Mouse (Mus musculus): ENCODE data around the gene Wfdc17.
A peak's percentile ranks its signal among the peaks of the same experiment; 100 is the strongest.

Wfdc17 gene

DNA sequence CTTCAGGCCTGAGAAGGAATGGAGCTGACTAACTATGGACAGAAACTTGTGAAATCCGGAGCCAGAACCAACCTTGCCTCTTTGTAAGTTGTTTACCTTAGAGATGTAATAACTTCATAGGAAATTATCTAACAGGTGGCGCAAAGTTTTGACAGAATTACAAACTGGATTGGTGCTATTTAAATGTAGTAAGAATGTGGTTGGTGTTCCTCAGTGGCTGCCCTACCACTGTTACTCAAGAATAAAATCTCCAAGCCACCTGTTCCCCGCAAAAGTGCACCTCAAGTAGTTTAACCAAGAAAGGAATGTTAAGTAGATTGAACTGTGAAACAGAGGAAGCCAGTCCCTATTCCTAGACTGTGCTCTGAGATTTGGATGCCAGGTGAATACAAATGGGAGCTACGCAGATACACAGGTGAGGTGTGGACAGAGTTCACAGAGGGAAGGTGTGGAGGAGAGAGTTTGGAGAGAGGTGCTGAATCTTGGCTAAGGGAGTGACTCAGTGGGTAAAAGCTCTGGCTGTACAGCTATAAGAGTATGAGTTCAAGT is 36.7 kb downstream of the Wfdc17 start:
- no peak for DNase-seq (ENCODE audit: low read depth)

- DNase-seq (ENCODE audit: low read depth): no peak
Observed at GRCm38 (mm10) chr11:83741841-83742240, 38.0 kb downstream of the Wfdc17 start.

GRCm38 (mm10) chr11:83742731-83743355 is 39.1 kb downstream of the Wfdc17 start:
- DNase-seq (ENCODE audit: low read depth): no peak

- no peak for DNase-seq (ENCODE audit: low read depth)
Observed at GRCm38 (mm10) chr11:83743525-83743924, 39.7 kb downstream of the Wfdc17 start.

DNA sequence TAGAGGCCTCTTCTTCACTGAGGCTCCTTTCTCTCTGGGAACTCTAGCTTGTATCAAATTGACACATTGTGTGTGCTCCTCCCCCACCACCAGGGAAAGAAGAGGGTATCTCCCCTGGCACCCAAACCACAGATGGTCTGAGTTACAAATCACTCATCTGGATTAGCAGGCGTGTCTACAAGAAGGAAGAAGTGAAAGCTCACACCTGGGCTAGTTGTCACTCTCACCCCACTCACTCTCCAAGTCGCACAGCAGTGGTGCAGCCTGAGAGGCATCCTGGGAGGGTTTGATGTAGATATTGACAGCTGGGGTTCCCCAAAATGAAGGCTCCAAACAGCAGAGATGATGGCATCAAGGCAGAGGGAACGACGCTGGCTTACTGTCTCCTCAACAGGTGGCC is 42.4 kb downstream of the Wfdc17 start:
- DNase-seq (ENCODE audit: low read depth): no peak

DNA sequence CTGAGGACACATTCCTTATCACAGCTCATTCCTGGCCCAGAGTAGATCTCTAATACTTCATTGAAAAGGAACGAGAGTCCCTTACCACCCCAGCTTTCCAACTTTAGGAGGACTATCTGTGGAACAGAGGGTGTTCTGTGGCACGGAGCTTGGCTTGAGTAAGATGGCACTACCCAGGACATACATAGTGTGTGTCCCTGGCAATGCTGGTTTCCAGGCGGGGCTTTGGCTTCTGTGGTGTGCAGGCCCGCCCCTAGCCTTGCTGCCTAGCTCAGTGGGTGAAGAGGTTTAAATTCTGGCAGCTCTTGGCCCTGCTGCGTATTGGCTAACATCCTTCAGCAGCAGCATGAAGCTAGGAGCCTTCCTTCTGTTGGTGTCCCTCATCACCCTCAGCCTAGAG is 42.9 kb downstream of the Wfdc17 start, which contains the start of gene Wfdc21:
Gene Wfdc21 (plus strand): TSS at position 260 of the 400 bp plus-strand sequence.
- DNase-seq (ENCODE audit: low read depth): no peak

- no peak for DNase-seq (ENCODE audit: low read depth)
Observed at GRCm38 (mm10) chr11:83747376-83748265, 43.8 kb downstream of the Wfdc17 start.

DNA sequence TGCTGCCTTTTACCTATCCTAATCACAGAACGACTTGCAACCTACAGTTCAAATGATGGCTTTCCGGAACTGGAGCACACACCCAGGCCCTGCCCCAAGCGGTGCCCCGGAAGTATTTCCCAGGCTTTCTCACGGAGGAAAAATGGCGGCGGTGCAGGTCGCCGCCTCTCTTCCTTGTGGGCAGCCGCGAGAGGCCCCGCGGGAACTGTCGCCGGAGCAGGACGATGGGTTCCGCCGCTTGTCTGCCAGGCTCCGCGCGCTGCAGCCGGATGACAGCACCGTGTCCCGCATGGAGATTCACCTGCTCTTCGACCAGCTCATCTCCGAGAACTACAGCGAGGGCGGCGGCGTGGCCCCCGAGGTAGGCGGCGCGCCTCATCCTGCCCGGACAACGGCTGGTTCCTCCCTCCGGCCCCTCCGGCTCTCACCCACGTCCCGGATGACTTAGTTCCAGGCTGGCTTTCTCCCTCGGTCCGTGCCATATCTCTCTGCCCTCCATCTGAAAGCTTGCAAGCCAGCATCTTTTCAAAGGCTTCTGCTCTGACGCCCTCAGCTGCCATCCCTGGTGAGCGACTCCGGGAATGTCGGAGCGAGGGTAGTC is 49.9 kb downstream of the Wfdc17 start, which contains the start of gene Heatr6:
Gene Heatr6 (plus strand): TSS at position 116 of the 601 bp plus-strand sequence.
- peak; percentile 79 for DNase-seq (ENCODE audit: low read depth)

DNA sequence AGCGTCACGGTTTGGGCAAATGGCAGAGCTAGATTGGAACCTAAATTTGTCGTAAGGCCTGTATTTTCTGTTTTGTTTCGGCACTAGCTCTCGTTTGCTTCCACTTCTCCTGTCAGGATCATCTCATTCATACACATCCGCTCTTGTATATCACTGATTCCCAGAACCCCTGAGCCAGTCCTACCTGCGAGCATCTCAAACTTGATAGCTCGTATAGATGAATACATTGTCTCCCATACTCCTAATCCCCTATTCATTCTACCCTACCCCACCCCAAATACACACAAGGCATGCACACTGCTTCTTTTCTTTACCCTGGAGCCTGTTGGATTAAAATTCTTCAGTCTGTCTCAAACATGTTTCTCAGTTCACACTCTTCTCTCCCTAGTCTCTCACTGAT is 50.4 kb downstream of the Wfdc17 start:
- no peak for DNase-seq (ENCODE audit: low read depth)

Measured in c-Kit-positive CD71-negative TER-119-negative erythroid progenitor cells, embryonic 14.5 days (primary cell).